Mouse (Mus musculus): ENCODE results near the gene Vipr1.

Gene Vipr1

GRCm38 (mm10) chr9:121681191-121681590 is 38.7 kb downstream of the Vipr1 start:
- no peak for DNase-seq

GRCm38 (mm10) chr9:121682037-121682680 is 39.6 kb downstream of the Vipr1 start:
- DNase-seq: no peak

- no peak for DNase-seq
Observed at GRCm38 (mm10) chr9:121684702-121685101, 42.2 kb downstream of the Vipr1 start.

GRCm38 (mm10) chr9:121690200-121690651 is 47.7 kb downstream of the Vipr1 start:
- DNase-seq: peak in 1 of 2 experiments; percentile 46

- DNase-seq: no peak
Observed at GRCm38 (mm10) chr9:121690734-121691133, 48.2 kb downstream of the Vipr1 start.

- no peak for DNase-seq
Observed at GRCm38 (mm10) chr9:121694736-121695135, 52.2 kb downstream of the Vipr1 start.

- no peak for DNase-seq
Observed at GRCm38 (mm10) chr9:121696626-121697025, 54.1 kb downstream of the Vipr1 start.

GRCm38 (mm10) chr9:121697150-121698049 is 54.9 kb downstream of the Vipr1 start:
- peak; percentile 69 to 90 for DNase-seq

GRCm38 (mm10) chr9:121704261-121704645 is 61.7 kb downstream of the Vipr1 start:
- peak in 1 of 2 experiments; percentile 12 for DNase-seq

GRCm38 (mm10) chr9:121704646-121705625 is 62.4 kb downstream of the Vipr1 start, which contains the start of gene Sec22c:
Gene Sec22c (minus strand): TSS chr9:121705490.
- DNase-seq: peak; percentile 83 to 86

- DNase-seq: no peak
Observed at GRCm38 (mm10) chr9:121706029-121706675, 63.6 kb downstream of the Vipr1 start.

GRCm38 (mm10) chr9:121707801-121708200 is 65.3 kb downstream of the Vipr1 start:
- DNase-seq: no peak

GRCm38 (mm10) chr9:121708506-121709486 is 66.3 kb downstream of the Vipr1 start:
- no peak for DNase-seq

- DNase-seq: peak; percentile 98 to 99
Observed at GRCm38 (mm10) chr9:121709898-121710583, 67.5 kb downstream of the Vipr1 start, which contains the start of gene Ss18l2. Gene Ss18l2 (plus strand): TSS chr9:121710329.

- no peak for DNase-seq
Observed at GRCm38 (mm10) chr9:121710584-121710975, 68.1 kb downstream of the Vipr1 start.

GRCm38 (mm10) chr9:121717048-121717447 is 74.5 kb downstream of the Vipr1 start:
- DNase-seq: no peak

GRCm38 (mm10) chr9:121718070-121718705 is 75.7 kb downstream of the Vipr1 start:
- peak in 1 of 2 experiments; percentile 57 for DNase-seq

- DNase-seq: peak; percentile 98
Observed at GRCm38 (mm10) chr9:121718792-121719318, 76.3 kb downstream of the Vipr1 start, which contains the start of gene Nktr. Gene Nktr (plus strand): TSS chr9:121719169.
